Mouse (Mus musculus) bone marrow, adult 2 months (tissue): ENCODE measurements at regions not wholly inside any gene's neighbourhood (a gene's known extent, or its start where the extent isn't known, plus 50 kb on each side); places are given as distances from the start of the nearest gene placed in this dataset.

Source experiments
- CTCF ChIP-seq: fragments of 200-500 bp; IDR thresholded peaks from 2 replicates; pipeline ENCODE4 v1.5.1; 2011; ENCODE audit warnings: low read length, control low read depth; ENCODE audit not compliant: control insufficient read depth, insufficient read depth
- POLR2A ChIP-seq: fragments of 200-500 bp; IDR thresholded peaks from 2 replicates; pipeline ENCODE4 v1.6.1; 2011; ENCODE audit warnings: low read depth, mild to moderate bottlenecking, control low read depth, low read length, borderline replicate concordance; ENCODE audit not compliant: control insufficient read depth

DNA sequence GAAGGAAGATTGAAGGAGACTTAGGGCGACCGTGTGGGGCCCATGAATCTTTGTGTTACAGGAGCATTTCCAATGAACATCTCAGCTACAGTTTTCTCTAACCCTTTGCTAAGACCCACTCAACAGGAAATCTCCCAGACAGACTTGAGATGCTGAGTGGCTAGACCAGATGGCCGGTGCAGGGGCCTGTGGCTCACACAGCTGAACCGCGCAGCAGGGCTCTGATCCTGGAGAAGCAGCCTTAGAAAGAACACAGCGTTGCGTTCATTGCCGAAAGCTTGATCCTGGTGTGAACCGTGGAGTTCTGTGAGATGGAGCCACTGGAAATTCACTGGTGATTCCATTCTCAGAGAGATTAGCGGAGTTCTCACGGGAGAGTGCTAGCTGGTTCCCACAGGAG is 115.9 kb upstream of the Spata13 start:
- TF ChIP-seq POLR2A (no peak), CTCF (no peak)
